Mouse (Mus musculus): ENCODE measurements around the gene Gprasp2. TPM values are rescaled to one million over a fixed set of nuclear protein-coding genes. Genes with fewer than 3 reads are reported as not detected.
"Not testable (repeated sequence)": the region's sequence is repeated elsewhere in the genome, so short reads cannot be mapped to it uniquely, and the experiment has no call there.

The Gprasp2 gene
- 4.5 TPM for polyA plus RNA-seq (2021)

DNA sequence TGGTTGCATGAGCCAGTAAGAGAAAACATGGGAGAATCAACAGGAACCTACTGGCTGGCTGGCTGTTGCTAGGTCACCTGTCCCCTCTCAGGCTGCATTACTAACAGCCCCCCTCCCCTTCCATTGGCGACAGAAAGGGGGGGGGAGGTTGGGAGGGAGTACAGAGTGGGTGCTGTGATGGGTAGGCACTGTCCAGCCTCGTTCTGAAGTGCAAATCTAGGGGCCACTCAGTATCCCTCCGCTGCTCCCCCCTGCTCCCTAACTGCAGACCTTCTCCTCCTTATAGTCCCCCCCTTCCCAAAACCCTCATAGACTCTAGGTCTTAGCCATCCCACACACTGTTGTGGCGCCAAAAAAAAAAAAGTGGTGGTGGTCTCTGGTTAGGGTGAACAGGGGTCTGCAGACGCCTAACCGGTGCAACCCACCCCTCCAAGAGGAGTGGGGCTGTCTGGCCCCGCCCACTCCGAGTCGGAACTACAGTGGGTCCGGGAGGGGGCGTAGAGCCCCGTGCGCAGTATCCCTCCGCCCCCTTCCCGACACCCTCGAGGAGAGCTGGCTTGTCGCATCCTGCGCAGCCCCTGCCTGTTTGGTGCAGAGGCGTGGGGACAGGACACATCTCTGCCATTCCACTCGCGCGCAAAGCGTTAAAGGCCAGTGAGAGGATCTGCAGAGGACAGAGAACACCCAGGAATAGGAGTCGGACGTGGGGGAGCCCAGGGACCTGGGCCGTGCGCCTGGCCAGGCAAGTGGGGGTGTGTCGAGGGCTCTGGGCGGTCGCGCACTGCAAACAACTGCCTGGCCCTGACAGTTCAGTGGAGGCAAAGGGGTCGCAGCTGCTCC, at the start of gene Gprasp2:
Gene Gprasp2, plus strand, starts transcription at position 514 of the 840 bp plus-strand sequence.
- CTCF ChIA-PET; POLR2A ChIA-PET; in situ Hi-C loops (cut with MboI; ENCODE audit: low pct_unique_long_range_greater_than_20kb); DNase-seq (ENCODE audit: low read depth, low spot score): not testable (repeated sequence)
- H3K27me3 ChIP-seq: peaks cover 17% of the 10 kb centered on the region
- ATAC-seq: peak; percentile 52

DNA sequence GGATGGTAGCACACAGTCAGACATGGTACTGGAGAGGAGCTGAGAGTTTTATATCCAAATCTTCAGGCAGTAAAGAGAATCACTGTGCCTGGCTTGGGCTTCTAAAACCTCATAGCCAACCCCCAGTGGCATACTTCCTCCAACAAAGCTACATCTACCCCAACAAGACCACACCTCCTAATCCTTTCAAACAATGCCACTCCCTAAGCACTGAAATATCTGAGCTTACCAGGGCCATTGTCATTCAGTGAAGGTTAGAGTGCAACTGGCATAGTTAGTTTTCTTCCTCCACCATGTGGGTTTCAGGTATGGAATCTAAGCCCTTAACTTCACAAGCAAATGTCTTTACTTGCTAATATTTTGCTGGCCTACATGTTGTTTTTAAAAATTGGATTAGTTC, 47.3 kb upstream of the Gprasp2 start:
- no peak for ATAC-seq
- in situ Hi-C loops (cut with MboI; ENCODE audit: low pct_unique_long_range_greater_than_20kb): no loop called here
- ChIA-PET POLR2A (no interaction called here), CTCF (no interaction called here)
- DNase-seq (ENCODE audit: low read depth, low spot score): no peak
- peaks cover 13% of the 10 kb centered on the region for H3K27me3 ChIP-seq
- TF ChIP-seq CTCF (IDR thresholded peaks at IDR 0.05): no peak

DNA sequence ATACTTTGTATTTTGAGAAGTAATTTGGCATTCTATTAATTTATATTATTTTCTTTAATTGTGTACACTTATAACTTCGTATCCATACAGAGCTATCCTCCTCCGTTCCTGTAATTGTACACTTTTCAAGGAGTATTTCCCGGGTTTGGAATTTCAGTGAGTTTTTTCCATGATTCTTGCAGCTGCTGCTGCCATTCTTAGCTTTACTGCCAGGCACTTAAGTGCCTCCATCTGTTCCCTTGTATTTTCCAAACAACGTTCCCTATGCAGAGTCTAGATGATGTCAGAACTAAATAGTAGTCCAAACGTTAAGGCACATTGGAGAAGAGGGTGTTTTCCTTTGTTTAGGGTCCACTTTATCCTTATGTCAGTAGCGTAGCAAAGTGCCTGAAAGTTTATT, 46.5 kb upstream of the Gprasp2 start:
- DNase-seq (ENCODE audit: low read depth, low spot score) (no peak), ATAC-seq (no peak)
- in situ Hi-C loops (cut with MboI; ENCODE audit: low pct_unique_long_range_greater_than_20kb): no loop called here
- no peak for TF ChIP-seq CTCF (IDR thresholded peaks at IDR 0.05)
- ChIA-PET POLR2A (no interaction called here), CTCF (no interaction called here)
- H3K27me3 ChIP-seq: peaks cover 13% of the 10 kb centered on the region

DNA sequence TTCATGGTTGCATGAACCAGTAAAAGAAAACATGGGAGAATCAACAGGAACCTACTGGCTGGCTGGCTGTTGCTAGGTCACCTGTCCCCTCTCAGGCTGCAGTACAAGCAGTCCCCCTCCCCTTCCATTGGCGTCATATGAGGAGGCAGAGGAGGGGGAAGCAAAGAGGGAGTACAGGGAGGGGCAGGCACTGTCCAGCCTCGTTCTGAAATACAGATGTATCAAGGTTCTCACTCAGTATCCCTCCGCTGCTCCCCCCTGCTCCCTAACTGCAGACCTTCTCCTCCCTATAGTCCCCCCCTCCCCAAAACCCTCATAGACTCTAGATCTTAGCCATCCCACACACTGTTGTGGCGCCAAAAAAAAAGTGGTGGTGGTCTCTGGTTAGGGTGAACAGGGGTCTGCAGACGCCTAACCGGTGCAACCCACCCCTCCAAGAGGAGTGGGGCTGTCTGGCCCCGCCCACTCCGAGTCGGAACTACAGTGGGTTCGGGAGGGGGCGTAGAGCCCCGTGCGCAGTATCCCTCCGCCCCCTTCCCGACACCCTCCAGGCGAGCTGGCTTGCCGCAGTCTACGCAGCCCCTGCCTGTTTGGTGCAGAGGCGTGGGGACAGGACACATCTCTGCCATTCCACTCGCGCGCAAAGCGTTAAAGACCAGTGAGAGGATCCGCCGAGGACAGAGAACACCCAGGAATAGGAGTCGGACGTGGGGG, 43.1 kb upstream of the Gprasp2 start:
- CTCF ChIA-PET, POLR2A ChIA-PET: not testable (repeated sequence)

DNA sequence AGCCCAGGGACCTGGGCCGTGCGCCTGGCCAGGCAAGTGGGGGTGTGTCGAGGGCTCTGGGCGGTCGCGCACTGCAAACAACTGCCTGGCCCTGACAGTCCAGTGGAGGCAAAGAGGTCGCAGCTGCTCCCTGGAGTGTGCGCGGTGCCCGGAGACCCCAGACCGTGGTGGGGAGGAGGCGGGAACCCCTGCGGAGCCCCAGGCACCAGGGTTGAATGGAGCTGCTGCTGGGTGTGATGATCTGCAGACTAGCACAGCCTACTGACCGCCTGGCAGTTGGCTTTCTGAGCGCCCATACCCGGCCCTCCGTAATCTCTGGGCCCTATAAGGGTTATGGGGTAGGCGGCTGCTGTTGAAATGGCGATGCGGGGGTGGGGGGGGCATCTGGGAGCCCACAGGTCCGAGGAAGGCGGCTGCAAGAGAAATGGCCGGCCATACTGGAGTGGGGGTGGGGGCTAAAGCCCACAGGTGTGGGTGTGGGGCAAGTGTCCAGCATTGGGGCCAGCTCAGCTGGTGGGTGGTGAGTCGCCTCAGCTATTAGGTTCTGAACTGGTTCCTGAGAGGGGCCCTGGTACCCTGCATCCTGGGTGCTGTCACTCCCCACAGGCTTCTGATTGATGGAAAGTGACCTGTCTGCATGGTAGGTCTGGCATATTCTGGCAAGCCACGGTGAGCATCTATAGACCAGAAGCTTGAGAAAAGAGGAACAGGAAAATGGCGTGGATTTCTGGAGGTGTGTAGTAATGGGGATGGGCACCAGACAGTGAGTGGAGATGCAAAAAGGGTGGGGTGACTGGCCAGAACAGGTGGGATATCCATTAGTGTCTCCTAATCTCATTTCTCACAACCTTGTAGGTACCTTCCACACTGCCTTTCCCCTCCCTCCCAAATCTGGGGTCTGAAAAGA, 42.3 kb upstream of the Gprasp2 start:
- DNase-seq (ENCODE audit: low read depth, low spot score); POLR2A ChIA-PET; CTCF ChIA-PET; H3K27me3 ChIP-seq; in situ Hi-C loops (cut with MboI; ENCODE audit: low pct_unique_long_range_greater_than_20kb): not testable (repeated sequence)
- ATAC-seq: peak; percentile 48

More for the DNA sequence above, 43.1 kb upstream of the Gprasp2 start:
- in situ Hi-C loops (cut with MboI; ENCODE audit: low pct_unique_long_range_greater_than_20kb); DNase-seq (ENCODE audit: low read depth, low spot score); H3K27me3 ChIP-seq: not testable (repeated sequence)
- peak; percentile 48 for ATAC-seq

DNA sequence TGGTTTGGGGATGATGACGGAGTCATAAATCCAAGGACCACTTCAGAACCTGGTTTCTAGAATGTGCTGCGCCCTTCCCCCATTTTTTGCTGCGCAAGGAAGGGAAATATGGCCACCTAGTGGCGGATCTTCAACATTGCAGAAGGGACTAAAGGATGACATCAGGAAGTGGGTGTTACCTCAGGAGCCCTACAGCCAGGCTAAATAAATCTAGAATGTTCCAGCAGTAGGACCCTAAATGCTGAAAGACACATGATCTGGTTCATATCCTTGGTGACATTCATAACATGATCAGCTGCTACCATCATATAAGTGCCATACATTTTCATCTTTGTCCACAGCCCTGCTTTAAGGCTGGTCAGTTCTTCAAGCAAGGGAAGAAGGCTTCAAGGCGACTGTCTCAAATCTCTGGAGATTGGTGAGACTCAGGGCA, 41.6 kb upstream of the Gprasp2 start, which contains the start of gene Bhlhb9:
Gene Bhlhb9, plus strand, starts transcription at position 383 of the 433 bp plus-strand sequence.
- DNase-seq (ENCODE audit: low read depth, low spot score) (peak; percentile 3), ATAC-seq (peak; percentile 84)
- CTCF ChIA-PET; in situ Hi-C loops (cut with MboI; ENCODE audit: low pct_unique_long_range_greater_than_20kb); H3K27me3 ChIP-seq; POLR2A ChIA-PET: not testable (repeated sequence)
- peak; percentile 56 for TF ChIP-seq CTCF (IDR thresholded peaks at IDR 0.05)

DNA sequence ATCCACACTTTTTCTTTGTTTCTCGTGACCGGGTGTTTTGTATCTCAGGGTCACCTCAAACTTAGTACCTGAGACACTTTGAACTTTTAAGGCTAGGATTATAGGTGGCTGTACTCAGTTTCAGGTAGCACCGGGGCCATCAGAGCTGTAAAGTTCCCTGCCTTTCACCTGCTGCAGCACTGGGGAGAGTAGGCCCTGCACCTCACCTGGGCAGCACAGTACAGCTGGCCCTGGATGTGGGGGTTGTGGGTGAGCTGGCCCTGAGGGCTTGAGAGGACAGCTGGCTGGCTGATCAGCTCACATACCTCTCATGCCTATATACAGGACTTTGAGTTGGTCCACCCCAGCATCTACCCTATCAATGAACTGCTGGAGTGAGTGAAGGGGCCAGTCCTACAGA, 34.7 kb upstream of the Gprasp2 start:
- H3K27me3 ChIP-seq: peaks cover 9% of the 10 kb centered on the region
- TF ChIP-seq CTCF (IDR thresholded peaks at IDR 0.05): no peak
- DNase-seq (ENCODE audit: low read depth, low spot score): no peak
- ATAC-seq: no peak
- POLR2A ChIA-PET: no interaction called here
- in situ Hi-C loops (cut with MboI; ENCODE audit: low pct_unique_long_range_greater_than_20kb): loop anchor here (25.0 kb wide), 1 partner anchor 692 kb away; no protein-coding TSS in a partner anchor
- CTCF ChIA-PET: no interaction called here

DNA sequence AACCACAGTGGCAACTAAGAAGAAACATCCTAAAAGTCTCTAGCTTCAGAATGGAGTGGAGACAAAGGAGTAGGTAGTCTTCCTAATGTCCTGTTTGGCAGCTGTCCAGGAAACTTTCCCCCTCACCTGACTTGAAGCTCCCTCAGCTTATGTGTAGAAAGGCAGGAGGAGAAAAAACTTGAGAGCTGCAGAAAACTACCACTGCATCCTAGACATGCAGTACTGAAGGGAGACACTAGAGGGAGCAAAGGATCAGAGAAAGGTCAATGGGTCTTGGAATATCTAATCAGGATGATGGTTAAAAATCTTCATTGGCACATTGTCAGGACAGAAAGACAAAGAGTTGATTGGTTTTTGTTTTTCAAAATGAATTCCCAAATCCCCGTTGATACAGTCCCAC, 33.1 kb upstream of the Gprasp2 start:
- peak; percentile 6 for DNase-seq (ENCODE audit: low read depth, low spot score)
- ChIA-PET CTCF (no interaction called here), POLR2A (no interaction called here)
- TF ChIP-seq CTCF (IDR thresholded peaks at IDR 0.05): peak; percentile 81
- in situ Hi-C loops (cut with MboI; ENCODE audit: low pct_unique_long_range_greater_than_20kb): loop anchor here (5.0 to 25.0 kb wide), 2 partner anchors 167 to 693 kb away; no protein-coding TSS in a partner anchor
- ATAC-seq: no peak
- H3K27me3 ChIP-seq: peaks cover 9% of the 10 kb centered on the region

DNA sequence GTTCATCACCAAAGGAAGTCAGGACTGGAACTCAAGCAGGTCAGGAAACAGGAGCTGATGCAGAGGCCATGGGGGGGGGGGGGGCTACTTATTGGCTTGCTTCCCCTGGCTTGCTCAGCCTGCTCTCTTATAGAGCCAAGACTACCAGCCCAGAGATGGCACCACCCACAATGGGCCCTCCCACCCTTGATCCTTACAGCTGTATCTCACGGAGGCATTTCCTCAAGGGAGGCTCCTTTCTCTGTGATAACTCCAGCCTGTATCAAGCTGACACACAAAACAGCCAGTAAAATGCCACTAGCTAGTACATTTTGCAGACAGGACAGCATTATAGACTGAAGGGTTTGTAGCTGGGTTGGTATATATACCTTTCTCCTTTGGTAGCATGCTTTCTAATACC, 2.9 kb upstream of the Gprasp2 start:
- in situ Hi-C loops (cut with MboI; ENCODE audit: low pct_unique_long_range_greater_than_20kb); DNase-seq (ENCODE audit: low read depth, low spot score); POLR2A ChIA-PET; ATAC-seq: not testable (repeated sequence)
- CTCF ChIA-PET: interaction anchor here (0.6 kb wide), 1 partner anchor 120 kb away, joined by 3 read pairs; no protein-coding TSS in a partner anchor
- H3K27me3 ChIP-seq: peaks cover 18% of the 10 kb centered on the region

DNA sequence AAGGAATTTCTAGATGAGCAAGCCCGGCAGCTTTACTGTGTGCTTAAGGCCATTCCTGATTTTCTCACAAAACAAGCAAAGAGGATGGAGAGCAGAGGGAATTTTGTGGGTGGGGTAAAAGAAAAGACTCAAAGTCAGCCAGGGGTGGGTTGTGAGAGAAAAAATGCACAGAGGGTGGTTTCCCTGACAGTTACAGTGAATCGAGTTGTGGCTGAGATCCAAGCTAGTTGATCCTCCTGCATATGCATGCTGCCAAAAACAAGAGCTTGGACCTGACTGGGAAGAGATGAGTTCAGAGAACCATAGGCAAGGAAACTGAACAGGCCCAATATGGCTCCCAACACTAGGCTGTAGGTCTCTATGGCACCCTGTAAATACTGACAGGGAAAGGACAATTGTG, 938 bp upstream of the Gprasp2 start:
- in situ Hi-C loops (cut with MboI; ENCODE audit: low pct_unique_long_range_greater_than_20kb): no loop called here
- peaks cover 16% of the 10 kb centered on the region for H3K27me3 ChIP-seq
- ATAC-seq (no peak), DNase-seq (ENCODE audit: low read depth, low spot score) (no peak)
- POLR2A ChIA-PET: no interaction called here
- CTCF ChIA-PET: no interaction called here
- TF ChIP-seq CTCF (IDR thresholded peaks at IDR 0.05): no peak

DNA sequence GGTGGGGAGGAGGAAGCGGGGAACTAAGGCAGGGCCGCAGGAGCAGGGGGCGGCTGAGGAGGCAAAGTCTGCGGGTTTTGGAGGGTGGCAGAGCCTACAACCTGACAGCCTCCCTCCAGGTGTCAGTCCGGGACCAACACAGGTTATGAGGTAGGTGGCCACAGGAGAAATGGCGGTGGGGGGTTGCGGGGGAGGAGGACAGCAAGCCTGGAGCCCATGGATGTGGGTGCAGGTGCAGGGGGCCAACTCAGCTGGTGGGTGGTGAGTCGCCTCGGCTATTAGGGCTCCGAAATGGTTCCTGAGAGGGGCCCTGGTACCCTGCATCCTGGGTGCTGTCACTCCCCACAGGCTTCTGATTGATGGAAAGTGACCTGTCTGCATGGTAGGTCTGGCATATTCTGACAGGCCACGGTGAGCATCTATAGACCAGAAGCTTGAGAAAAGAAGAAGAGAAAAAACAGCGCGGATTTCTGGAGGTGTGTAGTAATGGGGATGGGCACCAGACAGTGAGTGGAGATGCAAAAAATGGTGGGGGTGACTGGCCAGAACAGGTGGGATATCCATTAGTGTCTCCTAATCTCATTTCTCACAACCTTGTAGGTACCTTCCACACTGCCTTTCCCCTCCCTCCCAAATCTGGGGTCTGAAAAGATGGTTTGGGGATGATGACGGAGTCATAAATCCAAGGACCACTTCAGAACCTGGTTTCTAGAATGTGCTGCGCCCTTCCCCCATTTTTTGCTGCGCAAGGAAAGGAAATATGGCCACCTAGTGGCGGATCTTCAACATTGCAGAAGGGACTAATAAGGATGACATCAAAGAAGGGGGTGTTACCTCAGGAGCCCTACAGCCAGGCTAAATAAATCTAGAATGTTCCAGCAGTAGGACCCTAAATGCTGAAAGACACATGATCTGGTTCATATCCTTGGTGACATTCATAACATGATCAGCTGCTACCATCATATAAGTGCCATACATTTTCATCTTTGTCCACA, 860 bp downstream of the Gprasp2 start:
- POLR2A ChIA-PET; in situ Hi-C loops (cut with MboI; ENCODE audit: low pct_unique_long_range_greater_than_20kb); CTCF ChIA-PET; DNase-seq (ENCODE audit: low read depth, low spot score): not testable (repeated sequence)
- peak; percentile 33 for ATAC-seq
- peaks cover 27% of the 10 kb centered on the region for H3K27me3 ChIP-seq

DNA sequence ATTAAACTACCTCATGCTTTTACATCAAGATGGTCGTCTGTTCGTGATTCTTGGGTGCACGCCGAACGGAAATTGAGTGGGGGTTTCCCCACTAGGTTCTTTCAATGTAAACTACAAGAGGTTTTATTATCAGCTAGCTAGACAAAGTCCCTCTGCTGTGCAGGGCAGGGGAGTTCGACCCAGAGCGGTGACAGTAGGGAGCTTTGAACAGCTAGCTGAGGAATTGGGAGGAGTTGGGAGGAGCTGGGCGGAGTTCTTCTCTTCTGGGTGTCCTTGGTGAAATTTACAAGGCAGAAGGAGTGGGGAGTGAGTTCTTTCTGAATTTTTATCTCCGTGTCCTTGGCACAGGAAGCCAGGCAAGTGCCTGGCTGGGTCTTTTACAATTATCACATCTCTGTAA, 28.0 kb downstream of the Gprasp2 start:
- peaks cover 29% of the 10 kb centered on the region for H3K27me3 ChIP-seq
- in situ Hi-C loops (cut with MboI; ENCODE audit: low pct_unique_long_range_greater_than_20kb): not testable (repeated sequence)

More for the DNA sequence above, 28.0 kb downstream of the Gprasp2 start:
- DNase-seq (ENCODE audit: low read depth, low spot score); ATAC-seq; POLR2A ChIA-PET; CTCF ChIA-PET: not testable (repeated sequence)

Measured in Patski (cell line).